Mouse (Mus musculus) layer of hippocampus, postnatal 25 days (tissue): ENCODE data around the gene Dnm2. TPM values are rescaled to one million over a fixed set of nuclear protein-coding genes. Genes with fewer than 3 reads are reported as not detected.
"Not testable (repeated sequence)": the region's sequence is repeated elsewhere in the genome, so short reads cannot be mapped to it uniquely, and the experiment has no call there.

Experiments used
- DNase-seq, 2 experiments: peaks; one replicate each; pipeline ENCODE4 v3.0.0; 2022; ENCODE audit warnings: mixed read lengths in 2 of 2, low spot score in 1 of 2; ENCODE audit errors: extremely low spot score in 1 of 2
- total RNA-seq, 2 experiments: library from RNA; stranded (reverse); gene quantifications; 2 replicates each; pipeline ENCODE4 v1.2.3; 2021

Gene Dnm2
- total RNA-seq, 2 experiments from 2014 or later: 55.2 to 77.1 TPM

DNA sequence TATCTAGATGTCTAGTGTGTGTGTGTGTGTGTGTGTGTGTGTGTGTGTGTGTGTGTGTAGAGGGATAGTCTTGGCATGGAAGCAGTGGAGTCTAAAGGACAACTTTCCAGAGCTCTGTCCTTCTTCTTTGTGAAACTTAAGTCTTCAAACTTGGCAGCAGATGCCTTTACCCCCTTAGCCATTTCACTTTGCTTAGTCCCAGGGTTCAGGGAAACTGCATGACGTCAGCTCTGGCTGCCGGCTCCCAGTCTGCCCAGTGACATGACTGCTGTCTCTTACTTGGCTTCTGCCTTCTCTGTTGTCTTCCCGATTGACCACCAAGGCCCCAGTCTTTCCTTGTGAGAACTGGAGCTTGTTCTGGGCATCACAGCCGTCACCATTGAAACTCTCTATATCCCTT, 29.8 kb downstream of the Dnm2 start:
- no peak for DNase-seq

DNA sequence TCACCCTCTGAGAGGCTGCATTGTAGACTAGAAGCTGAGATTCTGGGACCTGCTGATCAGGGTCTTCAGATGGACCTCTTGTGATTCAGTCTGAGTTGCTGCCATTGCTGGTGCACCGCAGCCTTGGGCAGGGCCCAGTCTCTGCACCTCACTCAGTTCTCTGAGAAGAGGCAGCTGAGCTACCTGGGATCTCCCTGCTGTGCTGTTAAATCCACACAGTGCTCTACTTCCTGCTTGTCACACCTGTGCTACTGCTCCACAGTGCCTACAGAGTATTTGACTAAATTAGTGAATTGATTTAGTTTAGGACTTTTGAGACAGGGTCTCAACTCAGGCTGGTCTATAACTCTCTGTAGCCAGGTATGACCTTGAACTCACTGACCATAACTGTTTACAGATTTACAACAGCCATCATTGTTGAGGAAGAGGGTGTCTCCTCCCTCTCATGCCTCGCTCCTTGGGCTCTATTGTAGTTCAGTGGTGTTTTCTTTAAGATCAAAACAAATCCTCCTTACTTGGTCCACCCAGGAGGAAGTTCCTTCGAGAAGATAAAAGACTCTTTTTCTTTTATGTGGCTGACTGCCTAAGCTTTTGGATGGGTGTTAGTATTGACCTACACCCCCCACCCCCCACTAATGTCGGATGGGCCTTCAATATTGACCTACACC, 30.5 kb downstream of the Dnm2 start:
- no peak for DNase-seq

DNA sequence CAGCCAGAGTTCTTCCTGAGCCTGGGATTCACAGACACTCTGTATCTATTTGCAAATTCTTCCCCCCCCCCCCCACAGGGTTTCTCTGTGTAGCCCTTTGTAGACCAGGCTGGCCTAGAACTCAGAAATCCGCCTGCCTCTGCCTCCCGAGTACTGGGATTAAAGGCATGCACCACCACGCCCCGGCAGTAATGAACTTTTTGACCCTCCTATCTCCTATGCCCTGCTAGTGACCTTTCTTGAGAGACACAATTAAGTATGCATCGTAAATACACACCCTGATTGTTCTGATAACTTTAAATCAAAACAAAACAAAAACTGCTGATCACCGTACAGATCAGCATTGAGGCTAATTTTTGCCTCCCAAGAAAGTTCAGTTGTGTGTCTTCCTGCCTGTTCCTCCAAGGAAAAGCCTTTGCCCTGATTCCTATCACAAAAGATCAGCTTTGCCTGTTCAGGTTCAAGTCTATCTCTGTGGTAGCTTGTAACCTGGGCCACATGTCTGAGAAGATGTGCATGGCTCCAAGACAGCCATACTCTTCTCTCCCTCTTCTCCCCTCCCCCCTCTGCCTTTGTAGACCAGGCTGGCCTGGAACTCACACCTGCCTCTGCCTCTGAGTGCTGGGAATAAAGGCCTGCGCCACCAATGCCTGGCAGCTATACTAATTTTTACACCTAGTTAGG, 31.7 kb downstream of the Dnm2 start:
- DNase-seq: no peak

DNA sequence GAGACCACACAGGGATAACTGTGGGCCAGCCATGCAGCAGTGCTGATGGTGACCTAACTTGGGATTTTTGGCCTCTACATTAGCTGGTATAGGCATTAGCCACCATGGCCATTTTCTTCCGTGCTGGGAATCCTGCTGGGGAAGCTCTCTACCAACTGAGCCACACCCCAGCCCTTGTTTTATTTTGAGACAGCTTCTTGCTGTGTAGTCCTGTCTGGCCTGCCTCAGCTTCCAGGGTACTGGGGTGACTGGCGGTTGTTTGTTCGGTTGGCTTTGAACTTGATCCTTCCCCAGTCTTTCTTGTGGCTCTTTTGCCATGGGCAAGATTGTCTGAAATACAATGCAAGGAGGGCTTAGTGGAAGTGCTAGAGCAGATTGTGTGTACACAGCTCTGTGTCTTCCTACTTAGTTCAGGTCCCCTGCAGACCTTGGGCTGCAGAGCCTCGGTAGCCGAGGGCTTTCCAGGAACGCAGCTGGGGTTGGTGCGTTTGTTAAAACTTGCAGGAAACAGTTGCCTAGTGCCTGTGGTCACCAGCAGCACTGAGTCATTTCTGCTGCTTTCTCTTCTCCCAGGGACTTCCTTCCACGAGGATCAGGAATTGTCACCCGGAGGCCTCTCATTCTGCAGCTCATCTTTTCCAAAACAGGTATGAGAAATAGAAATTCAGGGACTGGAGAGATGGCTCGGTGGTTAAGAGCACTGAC, 32.4 kb downstream of the Dnm2 start:
- DNase-seq: no peak

DNA sequence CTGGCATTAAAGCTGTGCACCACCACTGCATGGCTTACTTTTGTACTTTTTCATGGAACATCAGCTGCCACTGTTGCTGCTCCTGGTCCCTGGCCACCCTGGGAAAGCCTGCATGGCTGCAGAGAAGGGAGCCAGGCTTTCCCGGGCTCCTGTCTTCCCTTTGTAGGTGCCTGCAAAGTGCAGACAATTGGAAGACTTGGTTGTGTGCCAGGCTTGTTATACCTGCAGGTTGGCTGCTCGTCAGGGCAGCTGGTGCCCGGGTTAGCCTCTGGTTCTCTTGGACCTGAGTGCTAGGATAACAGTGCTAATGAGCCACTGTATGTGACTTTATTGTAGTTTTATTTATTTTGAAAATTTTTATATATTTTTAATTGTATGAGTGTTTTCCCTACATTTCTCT, 34.1 kb downstream of the Dnm2 start:
- no peak for DNase-seq

DNA sequence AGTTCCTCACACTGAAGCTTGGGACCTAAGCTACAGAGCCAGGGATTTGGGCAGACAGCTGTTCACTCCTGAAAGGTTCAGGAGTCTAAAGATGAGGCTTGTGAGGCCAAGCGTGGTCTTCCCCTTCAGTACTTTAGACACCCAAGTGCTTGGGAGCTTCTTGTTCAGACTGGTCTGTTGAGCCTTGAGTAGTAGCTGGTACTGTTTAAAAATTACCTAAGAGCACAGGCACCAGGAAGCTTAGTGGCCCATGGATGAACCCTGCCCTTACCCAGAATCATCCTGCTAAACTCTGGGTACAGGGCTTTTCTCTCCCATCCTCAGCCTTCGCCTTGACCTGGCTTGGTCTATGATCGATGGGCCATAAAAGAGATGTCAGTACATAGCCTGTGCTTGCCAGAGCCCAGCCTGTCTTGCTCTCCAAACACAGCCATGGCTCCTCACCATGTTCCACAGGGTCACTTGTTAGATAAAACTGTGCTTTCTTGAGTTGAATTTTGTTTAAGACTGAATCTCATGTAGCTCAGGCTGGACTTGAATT, 35.8 kb downstream of the Dnm2 start:
- DNase-seq: no peak

DNA sequence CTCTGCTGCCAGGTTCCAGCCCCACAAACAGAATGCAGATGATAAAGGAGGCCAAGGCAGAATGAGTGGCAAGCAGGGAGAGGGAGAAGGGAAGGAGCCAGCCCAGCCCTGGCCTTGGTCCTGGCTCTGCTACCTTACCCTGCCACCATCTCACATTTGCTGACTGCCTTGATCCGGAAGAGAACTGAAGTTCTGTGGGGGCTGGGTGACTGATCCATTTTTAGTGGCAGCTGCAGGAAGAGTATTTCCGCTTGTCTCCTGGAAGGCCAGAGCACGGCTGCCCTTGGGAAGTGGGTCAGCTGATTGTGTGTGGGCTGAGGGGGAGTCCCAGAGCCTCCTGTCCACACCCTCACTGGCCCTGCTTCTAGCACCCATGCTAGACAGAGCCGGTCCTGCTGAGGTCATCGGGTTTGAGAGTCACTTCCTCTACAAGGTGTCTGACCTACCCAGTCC, 38.5 kb downstream of the Dnm2 start:
- DNase-seq: peak in 1 of 2 experiments; percentile 16

DNA sequence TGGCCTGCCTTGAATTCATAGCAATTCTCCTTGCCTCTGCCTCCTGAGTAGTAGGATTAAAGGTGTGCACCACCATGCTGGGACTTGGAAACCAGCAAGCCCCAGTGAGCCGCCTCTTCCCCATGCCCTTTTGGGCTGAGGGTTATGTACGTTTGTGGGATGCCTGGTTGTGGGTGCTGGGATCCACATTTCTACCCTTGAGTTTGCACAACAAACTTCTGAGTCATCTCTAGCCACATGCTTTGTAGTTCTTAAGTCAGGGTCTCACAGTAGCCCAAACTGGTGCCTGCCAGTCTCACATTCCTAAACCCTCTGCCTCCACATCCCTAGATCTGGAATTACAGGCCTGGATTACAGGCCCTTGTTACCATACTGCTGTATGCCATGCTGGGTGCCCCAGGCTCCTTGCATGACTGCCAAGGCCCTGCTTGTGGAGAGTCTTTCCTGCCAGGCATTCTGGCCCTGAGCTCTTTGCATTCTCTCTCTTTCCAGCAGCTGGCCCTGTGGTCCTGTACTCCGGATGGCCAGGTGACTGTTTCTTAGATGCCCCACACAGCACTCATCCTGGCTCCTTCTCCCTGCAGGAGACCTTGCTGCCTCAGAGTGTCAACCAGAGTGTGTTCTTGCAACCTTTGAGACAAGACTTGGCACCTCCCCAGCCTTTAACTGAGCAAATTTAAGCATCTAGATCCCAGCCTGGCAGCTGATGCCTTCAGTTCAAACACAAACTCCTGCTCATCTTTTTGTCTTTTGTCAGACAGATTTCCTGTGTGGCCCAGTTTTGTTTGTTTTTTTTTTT, 39.3 kb downstream of the Dnm2 start:
- DNase-seq: no peak

DNA sequence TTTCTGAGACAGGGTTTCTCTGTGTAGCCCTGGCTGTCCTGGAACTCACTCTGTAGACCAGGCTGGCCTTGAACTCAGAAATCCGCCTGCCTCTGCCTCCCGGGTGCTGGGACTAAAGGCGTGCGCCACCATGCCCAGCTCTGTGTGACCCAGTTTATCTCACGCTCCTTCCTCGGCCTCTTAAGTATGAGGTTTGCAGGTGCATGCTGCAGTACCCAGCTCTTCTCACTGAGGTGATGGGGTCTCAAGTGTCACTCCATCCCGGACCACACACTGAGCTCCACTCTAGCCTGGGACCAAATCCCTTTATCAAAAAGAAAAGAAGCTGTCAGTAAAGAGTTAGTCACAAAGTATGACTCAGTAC, 39.8 kb downstream of the Dnm2 start:
- DNase-seq: not testable (repeated sequence)

DNA sequence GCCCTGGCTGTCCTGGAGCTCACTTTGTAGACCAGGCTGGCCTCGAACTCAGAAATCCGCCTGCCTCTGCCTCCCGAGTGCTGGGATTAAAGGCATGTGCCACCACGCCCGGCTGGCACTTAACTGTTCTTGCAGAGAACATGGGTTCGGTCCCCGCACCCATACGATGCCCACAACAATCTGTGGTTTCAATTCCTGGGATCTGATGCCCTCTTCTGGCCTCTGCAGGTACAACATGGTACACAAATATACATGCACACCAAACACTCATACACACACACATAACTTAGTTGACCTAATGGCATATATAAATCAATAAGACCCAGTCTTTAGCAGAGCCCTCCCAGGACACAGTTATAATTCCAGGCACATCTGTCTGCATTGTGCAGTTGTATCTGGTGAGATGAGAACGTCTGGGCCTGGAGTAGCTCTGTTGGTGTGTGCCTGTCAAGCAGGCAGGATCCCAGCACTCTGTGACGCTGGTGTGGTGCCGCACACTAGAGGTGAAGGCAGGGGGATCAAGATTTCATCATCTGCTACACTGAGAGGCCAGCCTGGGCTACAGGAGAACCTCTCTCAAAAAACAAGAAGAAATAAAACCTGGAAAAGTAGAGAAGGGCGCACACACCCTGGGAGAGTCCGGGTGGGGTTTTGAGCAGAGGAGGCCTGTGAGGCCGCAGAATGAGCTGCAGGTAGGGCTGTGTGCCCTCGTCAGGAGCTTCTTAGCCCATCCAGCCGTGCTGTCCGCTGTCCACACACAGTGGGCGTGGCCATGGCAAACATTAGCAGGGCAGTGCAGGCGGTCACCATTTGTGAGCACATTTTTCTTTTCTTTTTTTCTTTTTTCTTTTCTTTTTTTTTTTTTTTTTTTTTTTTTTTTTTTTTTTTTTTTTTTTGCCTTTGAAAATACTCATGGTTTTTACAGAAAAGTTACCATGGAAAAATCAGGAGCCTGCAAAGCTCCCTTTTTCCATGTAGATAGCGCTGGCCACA, 44.6 kb downstream of the Dnm2 start:
- DNase-seq: peak in 1 of 2 experiments; percentile 64

DNA sequence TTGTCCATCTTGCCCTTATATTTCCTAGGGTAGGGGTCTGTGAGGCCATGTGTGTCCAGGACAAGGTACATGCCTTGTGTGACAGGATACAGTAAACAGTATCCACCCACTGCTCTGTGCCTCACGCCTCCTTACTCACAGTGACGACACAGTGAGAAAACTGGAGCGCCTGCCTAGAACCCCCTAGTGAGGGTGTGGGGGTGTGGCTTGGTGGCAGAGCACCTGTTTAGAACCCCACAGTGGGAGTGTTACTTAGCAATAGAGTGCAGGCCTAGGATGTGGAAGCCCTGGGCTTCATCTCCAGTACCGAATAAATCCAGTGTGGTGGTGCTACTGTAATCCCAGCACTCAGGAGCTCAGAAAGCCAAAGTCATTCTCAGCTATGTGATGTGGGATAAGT, 48.2 kb downstream of the Dnm2 start:
- no peak for DNase-seq

DNA sequence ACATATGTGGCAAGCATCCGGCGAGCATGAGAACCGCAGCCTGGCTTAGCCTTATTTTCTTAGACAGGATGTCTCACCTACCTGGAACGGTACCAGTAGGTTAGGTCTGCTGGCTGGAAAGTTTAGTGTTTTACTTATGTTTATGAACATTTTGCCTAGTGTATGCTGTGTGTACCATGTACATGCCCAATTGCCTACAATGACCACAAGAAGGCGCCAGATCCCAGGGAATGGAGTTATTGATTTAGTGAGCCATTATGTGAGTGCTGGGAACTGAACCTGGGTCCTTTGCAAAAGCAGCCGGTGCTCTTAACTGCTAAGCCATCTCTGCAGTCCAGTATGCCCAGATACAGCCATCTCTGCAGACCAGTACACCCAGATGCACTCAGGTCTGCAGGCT, 53.0 kb downstream of the Dnm2 start:
- DNase-seq: no peak

DNA sequence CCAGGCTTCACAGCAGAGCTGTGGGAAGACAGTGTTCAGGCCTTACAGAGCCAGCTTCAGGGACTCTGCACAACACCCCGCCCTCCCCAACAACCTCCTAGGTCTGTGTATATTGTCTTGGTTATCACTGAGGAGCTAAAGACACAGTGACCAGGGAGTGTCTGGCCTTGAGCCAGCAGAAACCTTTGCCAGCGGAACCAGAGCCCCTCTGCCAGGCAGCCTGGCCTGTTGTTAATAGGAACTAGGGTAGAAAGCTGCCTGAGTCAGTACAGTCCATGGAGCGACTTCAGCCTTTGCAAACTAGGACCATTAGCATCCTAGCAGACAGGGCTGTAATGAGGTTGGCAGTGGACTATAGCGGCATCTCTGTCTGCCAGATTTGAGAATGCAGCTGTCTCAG, 59.4 kb downstream of the Dnm2 start:
- DNase-seq: no peak

DNA sequence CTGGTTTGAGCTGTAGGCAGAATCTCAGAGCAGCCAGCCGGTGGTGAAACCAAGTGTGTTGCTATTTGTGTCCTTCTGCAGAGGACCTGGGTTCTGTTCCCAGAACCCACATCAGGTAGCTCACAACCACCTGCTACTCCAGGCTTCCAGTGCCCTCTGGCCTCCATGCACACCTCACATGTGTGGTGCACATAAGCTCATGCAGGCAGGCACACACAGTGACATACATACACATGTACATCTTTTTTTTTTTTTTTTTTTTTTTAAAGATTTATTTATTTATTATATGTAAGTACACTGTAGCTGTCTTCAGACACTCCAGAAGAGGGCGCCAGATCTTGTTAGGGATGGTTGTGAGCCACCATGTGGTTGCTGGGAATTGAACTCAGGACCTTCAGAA, 63.5 kb downstream of the Dnm2 start:
- DNase-seq: not testable (repeated sequence)

DNA sequence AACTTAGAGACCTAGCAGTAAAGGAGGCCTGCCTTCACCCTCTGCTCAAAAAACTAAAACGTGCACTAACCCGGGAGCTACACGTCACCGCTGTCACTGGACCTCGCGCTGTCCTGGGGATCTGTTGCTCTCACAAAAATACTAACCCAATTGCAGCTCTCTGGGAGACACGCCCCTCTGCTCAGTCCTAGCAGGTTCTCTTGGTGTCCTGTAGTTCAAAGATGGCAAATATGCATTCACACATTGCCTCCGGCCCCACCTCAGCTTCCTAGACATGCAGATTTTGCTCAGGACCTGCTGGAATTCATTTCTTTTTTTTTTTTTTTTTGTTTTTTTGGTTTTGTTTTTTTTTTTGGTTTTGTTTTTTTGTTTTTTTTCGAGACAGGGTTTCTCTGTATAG, 66.0 kb downstream of the Dnm2 start:
- DNase-seq: no peak

DNA sequence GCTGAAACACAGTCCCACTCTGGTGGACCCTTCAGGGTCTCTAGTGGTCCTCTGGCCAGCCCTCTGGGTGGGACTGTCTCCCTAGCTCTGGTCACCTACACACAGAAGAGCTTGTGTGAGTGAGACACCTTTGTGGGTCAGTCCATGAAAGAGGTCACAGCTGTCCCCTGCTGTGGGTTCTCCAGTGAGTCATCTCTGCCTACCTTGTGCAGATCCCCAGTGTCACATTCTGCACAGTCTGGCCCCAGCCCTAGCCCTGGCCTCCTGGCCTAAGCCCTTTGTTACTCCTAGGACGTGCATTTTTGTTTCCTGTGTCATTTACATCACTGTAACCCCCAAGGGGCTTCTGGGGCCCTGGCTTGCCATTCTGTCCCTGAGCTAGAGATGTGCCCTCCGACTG, 69.2 kb downstream of the Dnm2 start:
- no peak for DNase-seq

DNA sequence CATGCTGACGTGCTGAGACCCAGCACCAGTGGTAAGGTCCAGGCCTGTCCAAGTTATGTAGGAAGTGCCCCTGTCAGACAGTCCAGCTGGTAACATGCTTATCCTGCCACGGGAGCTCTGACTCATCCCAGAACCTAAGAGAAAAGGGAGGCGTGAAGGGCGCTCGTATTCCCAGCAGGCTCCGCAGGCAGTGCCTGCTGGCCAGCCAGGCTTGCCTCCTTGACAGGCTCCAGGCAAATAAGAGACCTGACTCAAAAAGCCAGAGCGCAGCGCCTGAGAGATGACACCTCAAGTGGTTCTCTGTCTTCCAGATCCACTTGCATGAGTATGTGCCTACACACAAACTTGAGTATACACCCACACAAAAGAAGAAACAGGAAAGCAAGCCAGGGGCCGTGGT, 70.0 kb downstream of the Dnm2 start:
- DNase-seq: no peak

DNA sequence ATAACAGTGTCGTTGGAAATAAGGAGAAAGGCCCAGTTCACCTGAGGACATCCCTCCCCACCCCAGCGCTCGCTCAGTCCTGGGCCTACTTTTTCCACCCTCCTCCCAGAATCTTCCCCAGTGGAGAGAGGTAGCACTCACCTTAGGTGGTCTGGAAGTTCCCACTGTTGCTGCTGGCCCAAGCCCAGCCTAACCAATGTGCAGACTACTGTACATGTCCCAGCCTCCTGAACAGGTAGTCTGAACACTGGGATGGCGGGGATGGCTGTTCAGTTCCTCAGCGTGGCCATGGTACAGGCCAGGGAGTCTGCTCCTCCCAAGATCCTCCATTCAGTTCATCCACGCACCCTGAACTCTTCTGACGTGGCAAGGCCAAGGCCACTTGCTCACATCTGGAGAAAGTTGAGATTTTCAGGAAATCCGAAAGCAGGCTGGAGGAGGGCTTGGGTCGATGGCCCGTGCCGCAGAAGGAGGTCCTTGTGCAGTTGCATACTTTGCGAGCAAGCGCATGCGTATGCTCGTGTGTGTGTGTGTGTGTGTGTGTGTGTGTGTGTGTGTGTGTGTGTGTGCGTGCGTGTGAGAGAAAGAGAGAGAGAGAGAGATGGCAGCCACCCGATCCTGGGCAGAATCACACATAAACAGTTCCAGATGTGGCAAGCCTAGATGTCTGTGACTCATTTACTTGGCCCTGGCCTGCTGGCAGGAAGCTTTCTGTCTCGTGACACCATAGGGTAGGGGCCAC, 71.8 kb downstream of the Dnm2 start:
- DNase-seq: no peak

DNA sequence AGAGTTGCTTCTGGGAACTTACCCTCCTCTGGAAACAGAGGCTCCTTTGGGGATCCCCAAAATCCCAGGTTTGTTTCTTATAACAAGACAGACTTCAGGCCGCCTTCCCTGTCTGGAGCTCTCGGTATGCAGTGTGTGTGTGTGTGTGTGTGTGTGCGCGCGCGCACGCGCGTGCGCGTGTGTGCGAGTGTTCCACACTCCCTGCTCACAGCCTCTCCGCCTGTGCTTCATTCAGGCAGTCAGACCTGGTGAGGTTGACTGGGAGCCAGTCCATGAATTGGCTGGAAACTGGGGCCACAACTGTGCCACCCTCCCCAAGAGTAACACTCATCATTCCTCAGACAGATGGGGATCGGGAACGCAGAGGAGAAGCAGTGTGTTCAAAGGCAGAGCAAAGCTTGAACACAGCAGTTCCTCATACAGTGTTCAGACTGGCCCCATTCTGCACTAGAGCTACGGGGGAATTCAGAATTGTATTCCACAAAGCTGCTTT, 72.4 kb downstream of the Dnm2 start:
- peak in 1 of 2 experiments; percentile 22 for DNase-seq
